ENCODE assay signal across 10 mouse cellular contexts in genomic region chr7:99383246-99383645, GRCm38 (mm10). TPM values are rescaled to one million over a fixed set of nuclear protein-coding genes. Genes with fewer than 3 reads are reported as not detected.
A peak's percentile ranks its signal among the peaks of the same experiment; 100 is the strongest.
DNase-seq lines count a peak whose midpoint lies in the region; ATAC-seq and TF ChIP-seq lines count a peak whose summit lies in the region.
"Had no signal": no experiment of that assay in that cellular context is flagged by ENCODE, and none has a peak within 500 bp of the region (broad histone marks: within the 10 kb centered on the region; RNA-seq: fewer than 3 reads in every experiment).

No protein-coding gene starts in this region.

- TF ChIP-seq CTCF in small intestine, adult 2 months (IDR thresholded peaks at IDR 0.05; ENCODE audit: extremely low read depth, insufficient read length, insufficient replicate concordance, low read depth, low read length): no peak
- no peak for TF ChIP-seq CTCF in thymus, adult 2 months (IDR thresholded peaks at IDR 0.05; ENCODE audit: borderline replicate concordance, control insufficient read depth, extremely low read depth, insufficient read depth, low read length, poor library complexity)

- WGBS in kidney, embryonic 15.5 days: 57% methylated on average over 5 of the region's 5 CpGs
- WGBS in forebrain, embryonic 14.5 days: 54% methylated on average over 5 of the region's 5 CpGs
- 48% methylated on average over 5 of the region's 5 CpGs for WGBS in liver, embryonic 13.5 days (ENCODE audit: insufficient replicate concordance)
- WGBS in small intestine, adult 2 months: 34% methylated on average over 5 of the region's 5 CpGs
- 89% methylated on average over 5 of the region's 5 CpGs for WGBS in thymus, adult 2 months

- peaks cover 66% of the 10 kb centered on the region for H3K4me1 ChIP-seq in kidney, embryonic 15.5 days
- peaks cover 23% of the 10 kb centered on the region for H3K4me1 ChIP-seq in forebrain, embryonic 14.5 days (ENCODE audit: control insufficient read depth, insufficient read depth, low read length)
- peaks cover 25% of the 10 kb centered on the region for H3K4me1 ChIP-seq in liver, embryonic 13.5 days (replicated peaks)
- peaks cover 30% of the 10 kb centered on the region for H3K4me1 ChIP-seq in small intestine, adult 2 months (ENCODE audit: control insufficient read depth, insufficient read depth, insufficient read length, low read length)
- peaks cover 19% of the 10 kb centered on the region for H3K4me1 ChIP-seq in thymus, adult 2 months (replicated peaks; ENCODE audit: control insufficient read depth, insufficient read depth, low read length)

- 0 out of 2 replicates have a peak overlapping the region, but pooled peaks have one; percentile 82 for H3K9ac ChIP-seq in kidney, embryonic 15.5 days
- H3K9ac ChIP-seq in forebrain, embryonic 14.5 days (ENCODE audit: low read length): peak overlapping the region; percentile 75; the same call in 1 of the 2 replicates
- H3K9ac ChIP-seq in liver, embryonic 13.5 days: no peak overlapping the region

- H3K9me3 ChIP-seq in kidney, embryonic 15.5 days (replicated peaks): no peaks in the 10 kb centered on the region
- H3K9me3 ChIP-seq in forebrain, embryonic 14.5 days (replicated peaks; ENCODE audit: control insufficient read depth, low read length): no peaks in the 10 kb centered on the region
- H3K9me3 ChIP-seq in liver, embryonic 13.5 days (replicated peaks): no peaks in the 10 kb centered on the region

- peaks cover 10% of the 10 kb centered on the region; the same call in 1 of the 2 replicates for H3K27me3 ChIP-seq in kidney, embryonic 15.5 days
- H3K27me3 ChIP-seq in forebrain, embryonic 14.5 days (replicated peaks; ENCODE audit: control insufficient read depth, insufficient read depth, low read length): no peaks in the 10 kb centered on the region
- peaks cover 59% of the 10 kb centered on the region for H3K27me3 ChIP-seq in liver, embryonic 13.5 days
- H3K27me3 ChIP-seq in small intestine, adult 2 months (ENCODE audit: control insufficient read depth, insufficient read depth, low read length): no peaks in the 10 kb centered on the region
- peaks cover 8% of the 10 kb centered on the region; the same call in 1 of the 2 replicates for H3K27me3 ChIP-seq in thymus, adult 2 months (ENCODE audit: control insufficient read depth, insufficient read depth, low read length)
- H3K27me3 ChIP-seq: Patski had no signal

- ATAC-seq in kidney, embryonic 15.5 days (replicated peaks; ENCODE audit: low FRiP score): no peak
- no peak for ATAC-seq in forebrain, embryonic 14.5 days
- ATAC-seq in liver, embryonic 13.5 days (ENCODE audit: low read depth): no peak
- no peak for ATAC-seq in megakaryocyte, adult 5-6 weeks (ENCODE audit: poor library complexity, severe bottlenecking)
- ATAC-seq: Patski had no signal

- DNase-seq in kidney, adult 9 months: no peak
- DNase-seq in forebrain, embryonic 14.5 days (ENCODE audit: low spot score): no peak
- no peak for DNase-seq in liver, embryonic 13.5 days
- no peak for DNase-seq in thymus, adult 2 months
- DNase-seq in urinary bladder, postnatal 10 days (ENCODE audit: low spot score): no peak
- DNase-seq: gastrocnemius, postnatal 10 days had no signal

- H3K4me2 ChIP-seq in kidney, embryonic 15.5 days: peak overlapping the region; percentile 97
- peak overlapping the region; percentile 79 for H3K4me2 ChIP-seq in forebrain, embryonic 14.5 days (ENCODE audit: low read length)
- 0 out of 2 replicates have a peak overlapping the region, but pooled peaks have one; percentile 83 for H3K4me2 ChIP-seq in liver, embryonic 13.5 days

- no peak for TF ChIP-seq POLR2A in small intestine, adult 2 months (IDR thresholded peaks at IDR 0.05; ENCODE audit: low read depth, low read length)
- TF ChIP-seq POLR2A in thymus, adult 2 months (IDR thresholded peaks at IDR 0.05; ENCODE audit: control insufficient read depth, extremely low read depth, insufficient read depth, low read length, poor library complexity): no peak

- H3K4me3 ChIP-seq in kidney, embryonic 15.5 days (replicated peaks): peak overlapping the region; percentile 70
- H3K4me3 ChIP-seq in forebrain, embryonic 14.5 days (ENCODE audit: low read depth, low read length): peak overlapping the region; percentile 66
- 0 out of 2 replicates have a peak overlapping the region, but pooled peaks have one; percentile 58 for H3K4me3 ChIP-seq in liver, embryonic 13.5 days (replicated peaks)
- peak overlapping the region; percentile 82 for H3K4me3 ChIP-seq in small intestine, adult 2 months (ENCODE audit: low read depth, low read length)
- H3K4me3 ChIP-seq in thymus, adult 2 months (ENCODE audit: control insufficient read depth, insufficient read depth, low read length): no peak overlapping the region

- H3K36me3 ChIP-seq in kidney, embryonic 15.5 days: no peaks in the 10 kb centered on the region; the same call in 1 of the 2 replicates
- H3K36me3 ChIP-seq in forebrain, embryonic 14.5 days (ENCODE audit: control insufficient read depth, insufficient read depth, low read length): peaks cover 9% of the 10 kb centered on the region
- no peaks in the 10 kb centered on the region for H3K36me3 ChIP-seq in liver, embryonic 13.5 days
- 0 out of 2 replicates have a peak, but pooled peaks cover 2% of the 10 kb centered on the region for H3K36me3 ChIP-seq in small intestine, adult 2 months (ENCODE audit: control insufficient read depth, insufficient read depth, low read length)
- no peaks in the 10 kb centered on the region for H3K36me3 ChIP-seq in thymus, adult 2 months (ENCODE audit: control insufficient read depth, insufficient read depth, low read length)

- peak overlapping the region; percentile 82 for H3K27ac ChIP-seq in kidney, embryonic 15.5 days
- H3K27ac ChIP-seq in forebrain, embryonic 14.5 days (ENCODE audit: low read depth, low read length): no peak overlapping the region
- H3K27ac ChIP-seq in liver, embryonic 13.5 days: no peak overlapping the region
- 0 out of 2 replicates have a peak overlapping the region, but pooled peaks have one; percentile 9 for H3K27ac ChIP-seq in small intestine, adult 2 months (ENCODE audit: insufficient read depth, low read depth, low read length)
- H3K27ac ChIP-seq in thymus, adult 2 months (ENCODE audit: control insufficient read depth, insufficient read depth, low read length): no peak overlapping the region

RNA-seq across cellular contexts. Expression of gene Gdpd5, which starts 2.0 kb away (rescaled TPM):
- 14.5 and 17.3 TPM in 2 replicates for polyA plus RNA-seq in kidney, embryonic 15.5 days (2015; fragmentation: Nextera tagmentation; extraction: Ambion mirVana)
- 26.8 and 34.5 TPM in 2 replicates for polyA plus RNA-seq in forebrain, embryonic 14.5 days (2014; fragmentation: Nextera tagmentation; extraction: Ambion mirVana)
- polyA plus RNA-seq in liver, embryonic 13.5 days (2015; fragmentation: Nextera tagmentation; extraction: Ambion mirVana): 1.3 TPM in 2 replicates
- 16.0 and 16.6 TPM in 2 replicates for polyA plus RNA-seq in small intestine, adult 2 months (2012; rRNA removed)
- polyA plus RNA-seq in thymus, adult 2 months (2012; rRNA removed): 13.9 and 18.5 TPM in 2 replicates
- 0.96 and 3.5 TPM in 2 replicates for total RNA-seq in megakaryocyte, adult 5-6 weeks (2015)
- 0.70 and 1.0 TPM in 2 replicates for total RNA-seq in megakaryocyte, adult 5-6 weeks (2017)

RNA-seq across cellular contexts. Expression of gene Serpinh1, which starts 30.2 kb away (rescaled TPM):
- polyA plus RNA-seq in kidney, embryonic 15.5 days (2015; fragmentation: Nextera tagmentation; extraction: Ambion mirVana): 1,575 and 1,603 TPM in 2 replicates
- 102 and 115 TPM in 2 replicates for polyA plus RNA-seq in forebrain, embryonic 14.5 days (2014; fragmentation: Nextera tagmentation; extraction: Ambion mirVana)
- polyA plus RNA-seq in liver, embryonic 13.5 days (2015; fragmentation: Nextera tagmentation; extraction: Ambion mirVana): 127 TPM in 2 replicates
- polyA plus RNA-seq in small intestine, adult 2 months (2012; rRNA removed): 87.6 and 89.7 TPM in 2 replicates
- 53.3 and 66.1 TPM in 2 replicates for polyA plus RNA-seq in thymus, adult 2 months (2012; rRNA removed)
- total RNA-seq in megakaryocyte, adult 5-6 weeks (2015): 0.23 and 0.76 TPM in 2 replicates
- 0.37 and 0.73 TPM in 2 replicates for total RNA-seq in megakaryocyte, adult 5-6 weeks (2017)

Comparison
In these comparisons a context has a peak if more than half of its experiments do, and no peak if none do; other contexts are left out.
1. H3K27ac ChIP-seq: peak in kidney, embryonic 15.5 days (single experiment) and small intestine, adult 2 months (single experiment); none in forebrain, embryonic 14.5 days (single experiment), liver, embryonic 13.5 days (single experiment) and thymus, adult 2 months (single experiment).
2. RNA of gene Serpinh1, which starts 30.2 kb away (polyA plus RNA-seq): 1,575 to 1,603 TPM in kidney, embryonic 15.5 days; 127 TPM in liver, embryonic 13.5 days, 102 to 115 TPM in forebrain, embryonic 14.5 days, 87.6 to 89.7 TPM in small intestine, adult 2 months and 53.3 to 66.1 TPM in thymus, adult 2 months; every median in the first group is over 10 times any median in the second.
3. Peak in every context shown above with its lines, with median percentiles within 50 percentile points of each other: H3K4me2 ChIP-seq.